In genomic region chr3:12077756-12078155, GRCm38 (mm10) we compare ENCODE assay signal across 25 mouse cellular contexts.
A peak's percentile ranks its signal among the peaks of the same experiment; 100 is the strongest.
DNase-seq lines count a peak whose midpoint lies in the region; ATAC-seq and TF ChIP-seq lines count a peak whose summit lies in the region.
"Had no signal": no experiment of that assay in that cellular context is flagged by ENCODE, and none has a peak within 500 bp of the region (broad histone marks: within the 10 kb centered on the region; RNA-seq: fewer than 3 reads in every experiment).

No protein-coding gene starts in this region.

- no peaks in the 10 kb centered on the region for H3K27me3 ChIP-seq in forebrain, postnatal 0 days (ENCODE audit: insufficient read depth, low read length)
- no peaks in the 10 kb centered on the region for H3K27me3 ChIP-seq in forebrain, embryonic 12.5 days
- no peaks in the 10 kb centered on the region for H3K27me3 ChIP-seq in lung, embryonic 14.5 days (ENCODE audit: insufficient read depth, low read length)
- H3K27me3 ChIP-seq: embryonic facial prominence, embryonic 12.5 days; forebrain, embryonic 13.5 days; heart, embryonic 15.5 days; hindbrain, embryonic 12.5 days; intestine, embryonic 15.5 days had no signal

- H3K4me2 ChIP-seq in forebrain, postnatal 0 days (ENCODE audit: low read depth) = no peak overlapping the region
- no peak overlapping the region for H3K4me2 ChIP-seq in forebrain, embryonic 12.5 days
- H3K4me2 ChIP-seq in lung, embryonic 14.5 days = no peak overlapping the region
- H3K4me2 ChIP-seq: embryonic facial prominence, embryonic 12.5 days; forebrain, embryonic 13.5 days; heart, embryonic 11.5 days; heart, embryonic 15.5 days; hindbrain, embryonic 12.5 days; intestine, embryonic 15.5 days had no signal

- 31% methylated on average over 2 of the region's 2 CpGs for WGBS in forebrain, postnatal 0 days
- 61% methylated on average over 2 of the region's 2 CpGs for WGBS in forebrain, embryonic 12.5 days
- 26% methylated on average over 2 of the region's 2 CpGs for WGBS in lung, embryonic 14.5 days

- TF ChIP-seq POLR2A in brain, embryonic 14.5 days (IDR thresholded peaks at IDR 0.05; ENCODE audit: borderline replicate concordance, extremely low read depth, insufficient read depth, insufficient read length, poor library complexity, severe bottlenecking) = no peak

- no peak overlapping the region for H3K9ac ChIP-seq in forebrain, postnatal 0 days
- no peak overlapping the region for H3K9ac ChIP-seq in forebrain, embryonic 12.5 days
- H3K9ac ChIP-seq in lung, embryonic 14.5 days = no peak overlapping the region
- H3K9ac ChIP-seq: embryonic facial prominence, embryonic 12.5 days; forebrain, embryonic 13.5 days; heart, embryonic 15.5 days; hindbrain, embryonic 12.5 days; intestine, embryonic 15.5 days had no signal

- no peak overlapping the region for H3K4me3 ChIP-seq in forebrain, postnatal 0 days (ENCODE audit: low read depth, low read length)
- H3K4me3 ChIP-seq in forebrain, embryonic 12.5 days (replicated peaks) = no peak overlapping the region
- H3K4me3 ChIP-seq in lung, embryonic 14.5 days (ENCODE audit: low read depth, low read length) = no peak overlapping the region
- H3K4me3 ChIP-seq: embryonic facial prominence, embryonic 12.5 days; forebrain, embryonic 13.5 days; heart, adult 2 months; heart, embryonic 15.5 days; hindbrain, embryonic 12.5 days; intestine, embryonic 15.5 days had no signal

- no peaks in the 10 kb centered on the region for H3K4me1 ChIP-seq in forebrain, postnatal 0 days (ENCODE audit: insufficient read depth)
- H3K4me1 ChIP-seq in forebrain, embryonic 12.5 days = no peaks in the 10 kb centered on the region
- no peaks in the 10 kb centered on the region for H3K4me1 ChIP-seq in lung, embryonic 14.5 days (ENCODE audit: insufficient read depth)
- H3K4me1 ChIP-seq: embryonic facial prominence, embryonic 12.5 days; forebrain, embryonic 13.5 days; heart, embryonic 15.5 days; hindbrain, embryonic 12.5 days; intestine, embryonic 15.5 days had no signal

- peak; percentile 0 to 2 for DNase-seq in cerebellum, postnatal 14 days
- no peak for DNase-seq in cerebellum, adult 8-10 months
- DNase-seq in forebrain, postnatal 0 days = peak; percentile 8
- peak; percentile 17 for DNase-seq in lung, embryonic 14.5 days
- no peak for DNase-seq in lung, postnatal 36 days
- DNase-seq in brain, embryonic 14.5 days (ENCODE audit: low read depth) = peak; percentile 35
- DNase-seq in frontal cortex, adult 2 months (ENCODE audit: extremely low spot score in 1 of 2, low spot score in 1 of 2) = no peak
- DNase-seq: adrenal gland, adult 8-10 months; adrenal gland, postnatal 36 days; B cell, adult 2 months; cerebellum, adult 11 months; cerebellum, adult 9-10 months; cerebellum, postnatal 36 days; gastrocnemius, postnatal 14 days; heart, adult 2 months; heart, postnatal 14 days had no signal

- H3K9me3 ChIP-seq in forebrain, postnatal 0 days (ENCODE audit: low read length) = no peaks in the 10 kb centered on the region
- H3K9me3 ChIP-seq in forebrain, embryonic 12.5 days = no peaks in the 10 kb centered on the region
- H3K9me3 ChIP-seq in lung, embryonic 14.5 days (ENCODE audit: low read depth, low read length) = no peaks in the 10 kb centered on the region
- H3K9me3 ChIP-seq: embryonic facial prominence, embryonic 12.5 days; forebrain, embryonic 13.5 days; G1E; heart, embryonic 15.5 days; hindbrain, embryonic 12.5 days; intestine, embryonic 15.5 days had no signal

- H3K36me3 ChIP-seq in forebrain, postnatal 0 days (ENCODE audit: insufficient read depth) = no peaks in the 10 kb centered on the region
- H3K36me3 ChIP-seq in forebrain, embryonic 12.5 days (replicated peaks) = no peaks in the 10 kb centered on the region
- H3K36me3 ChIP-seq in lung, embryonic 14.5 days (ENCODE audit: insufficient read depth) = no peaks in the 10 kb centered on the region
- H3K36me3 ChIP-seq: embryonic facial prominence, embryonic 12.5 days; G1E; heart, embryonic 15.5 days; hindbrain, embryonic 12.5 days; intestine, embryonic 15.5 days had no signal

- no peak for ATAC-seq in forebrain, postnatal 0 days
- ATAC-seq in forebrain, embryonic 12.5 days (ENCODE audit: low FRiP score) = no peak
- no peak for ATAC-seq in lung, embryonic 14.5 days (ENCODE audit: insufficient read depth)
- ATAC-seq: CD4-positive, CD25-positive, alpha-beta regulatory T cell, adult 4 months; forebrain, embryonic 13.5 days; intestine, embryonic 15.5 days had no signal

- H3K27ac ChIP-seq in forebrain, postnatal 0 days (ENCODE audit: low read depth, low read length) = no peak overlapping the region
- H3K27ac ChIP-seq in forebrain, embryonic 12.5 days = no peak overlapping the region
- no peak overlapping the region for H3K27ac ChIP-seq in lung, embryonic 14.5 days (ENCODE audit: low read depth)
- H3K27ac ChIP-seq: embryonic facial prominence, embryonic 12.5 days; forebrain, embryonic 13.5 days; heart, adult 2 months; heart, embryonic 15.5 days; hindbrain, embryonic 12.5 days; intestine, embryonic 15.5 days had no signal

- no peak for TF ChIP-seq CTCF in forebrain, postnatal 0 days (IDR thresholded peaks at IDR 0.05; ENCODE audit: low read depth)
- TF ChIP-seq CTCF in lung, embryonic 14.5 days (IDR thresholded peaks at IDR 0.05; ENCODE audit: low read depth) = no peak
- no peak for TF ChIP-seq CTCF in brain, embryonic 14.5 days (IDR thresholded peaks at IDR 0.05; ENCODE audit: borderline replicate concordance, extremely low read depth, insufficient read depth, insufficient read length)

Comparison
In these comparisons a context has a peak if more than half of its experiments do, and no peak if none do; other contexts are left out.
1. DNase-seq: peak in cerebellum, postnatal 14 days (2 of 2), forebrain, postnatal 0 days (single experiment), lung, embryonic 14.5 days (single experiment) and brain, embryonic 14.5 days (single experiment); none in cerebellum, adult 8-10 months (single experiment), lung, postnatal 36 days (single experiment) and frontal cortex, adult 2 months (0 of 2).